Mouse (Mus musculus): ENCODE measurements around the gene Synpo2l. TPM values are rescaled to one million over a fixed set of nuclear protein-coding genes. Genes with fewer than 3 reads are reported as not detected.

The Synpo2l gene
- polyA plus RNA-seq, 1 experiment from 2014 or later, result 181 TPM

GRCm38 (mm10) chr14:20659687-20660086 lies 8.5 kb downstream of the Synpo2l start:
- Histone ChIP-seq H3K9me3 (replicated peaks) (no peaks in the 10 kb centered on the region), H3K4me2 (peak overlapping the region; percentile 96), H3K36me3 (peaks cover 22% of the 10 kb centered on the region; the same call in 1 of the 2 replicates), H3K4me1 (replicated peaks) (peaks cover 49% of the 10 kb centered on the region), H3K9ac (peak overlapping the region; percentile 57), H3K27ac (ENCODE audit: poor library complexity, severe bottlenecking) (peak overlapping the region; percentile 99), H3K4me3 (no peak overlapping the region; the same call in 1 of the 2 replicates), H3K27me3 (replicated peaks) (no peaks in the 10 kb centered on the region)
- no peak for ATAC-seq (ENCODE audit: insufficient number of reproducible peaks, low FRiP score)
- WGBS, result 93% methylated on average over 7 of the region's 7 CpGs

GRCm38 (mm10) chr14:20658902-20659301 lies 9.3 kb downstream of the Synpo2l start:
- Histone ChIP-seq H3K4me2 (no peak overlapping the region), H3K27ac (ENCODE audit: poor library complexity, severe bottlenecking) (peak overlapping the region; percentile 99), H3K4me3 (no peak overlapping the region), H3K4me1 (replicated peaks) (peaks cover 56% of the 10 kb centered on the region), H3K36me3 (peaks cover 22% of the 10 kb centered on the region; the same call in 1 of the 2 replicates), H3K9me3 (replicated peaks) (no peaks in the 10 kb centered on the region), H3K9ac (no peak overlapping the region), H3K27me3 (replicated peaks) (no peaks in the 10 kb centered on the region)
- 69% methylated on average over 6 of the region's 6 CpGs for whole genome bisulfite sequencing
- ATAC-seq (ENCODE audit: insufficient number of reproducible peaks, low FRiP score), result no peak

GRCm38 (mm10) chr14:20658326-20658725 lies 9.8 kb downstream of the Synpo2l start:
- H3K9me3 ChIP-seq (replicated peaks), result no peaks in the 10 kb centered on the region
- no peak overlapping the region for H3K4me2 ChIP-seq
- no peak overlapping the region for H3K9ac ChIP-seq
- no peak overlapping the region for H3K4me3 ChIP-seq
- no peaks in the 10 kb centered on the region for H3K27me3 ChIP-seq (replicated peaks)
- H3K27ac ChIP-seq (ENCODE audit: poor library complexity, severe bottlenecking), result no peak overlapping the region
- peaks cover 22% of the 10 kb centered on the region; the same call in 1 of the 2 replicates for H3K36me3 ChIP-seq
- ATAC-seq (ENCODE audit: insufficient number of reproducible peaks, low FRiP score), result no peak
- H3K4me1 ChIP-seq (replicated peaks), result peaks cover 56% of the 10 kb centered on the region

- Histone ChIP-seq H3K4me1 (replicated peaks) (peaks cover 52% of the 10 kb centered on the region), H3K9me3 (replicated peaks) (no peaks in the 10 kb centered on the region), H3K4me3 (peak within 1 kb of the TSS; percentile 32), H3K27me3 (replicated peaks) (no peaks in the 10 kb centered on the region), H3K9ac (peak within 1 kb of the TSS; percentile 59), H3K36me3 (peaks cover 14% of the 10 kb centered on the region; the same call in 1 of the 2 replicates), H3K27ac (ENCODE audit: poor library complexity, severe bottlenecking) (peak within 1 kb of the TSS; percentile 62), H3K4me2 (peak within 1 kb of the TSS; percentile 57)
- 23% methylated on average over 11 of the region's 11 CpGs for WGBS
- no peak for ATAC-seq (ENCODE audit: insufficient number of reproducible peaks, low FRiP score)
Measured at GRCm38 (mm10) chr14:20656361-20656760, 11.8 kb downstream of the Synpo2l start, which contains the start of gene Myoz1. Gene Myoz1, minus strand, starts transcription at chr14:20656540.

GRCm38 (mm10) chr14:20655731-20656130 lies 12.4 kb downstream of the Synpo2l start:
- WGBS, result 52% methylated on average over 9 of the region's 9 CpGs
- Histone ChIP-seq H3K4me1 (replicated peaks) (peaks cover 50% of the 10 kb centered on the region), H3K9me3 (replicated peaks) (no peaks in the 10 kb centered on the region), H3K27me3 (replicated peaks) (no peaks in the 10 kb centered on the region), H3K36me3 (peaks cover 10% of the 10 kb centered on the region; the same call in 1 of the 2 replicates), H3K4me3 (peak overlapping the region; percentile 32), H3K27ac (ENCODE audit: poor library complexity, severe bottlenecking) (peak overlapping the region; percentile 62), H3K4me2 (peak overlapping the region; percentile 57), H3K9ac (peak overlapping the region; percentile 59; the same call in 1 of the 2 replicates)
- no peak for ATAC-seq (ENCODE audit: insufficient number of reproducible peaks, low FRiP score)

- Histone ChIP-seq H3K9me3 (replicated peaks) (no peaks in the 10 kb centered on the region), H3K27me3 (replicated peaks) (no peaks in the 10 kb centered on the region), H3K9ac (0 out of 2 replicates have a peak overlapping the region, but pooled peaks have one; percentile 59), H3K27ac (ENCODE audit: poor library complexity, severe bottlenecking) (peak overlapping the region; percentile 62), H3K4me2 (peak overlapping the region; percentile 57; the same call in 1 of the 2 replicates), H3K4me1 (replicated peaks) (peaks cover 42% of the 10 kb centered on the region), H3K4me3 (no peak overlapping the region), H3K36me3 (0 out of 2 replicates have a peak, but pooled peaks cover 3% of the 10 kb centered on the region)
- ATAC-seq (ENCODE audit: insufficient number of reproducible peaks, low FRiP score), result peak; percentile 19; the same call in 1 of the 2 replicates
- WGBS, result 56% methylated on average over 9 of the region's 9 CpGs
Measured at GRCm38 (mm10) chr14:20654690-20655421, 13.3 kb downstream of the Synpo2l start.

GRCm38 (mm10) chr14:20651722-20652256 lies 16.4 kb downstream of the Synpo2l start:
- no peak overlapping the region for H3K4me3 ChIP-seq
- H3K4me2 ChIP-seq, result no peak overlapping the region
- no peaks in the 10 kb centered on the region for H3K36me3 ChIP-seq
- no peaks in the 10 kb centered on the region for H3K9me3 ChIP-seq (replicated peaks)
- ATAC-seq (ENCODE audit: insufficient number of reproducible peaks, low FRiP score), result no peak
- H3K27ac ChIP-seq (ENCODE audit: poor library complexity, severe bottlenecking), result peak overlapping the region; percentile 6; the same call in 1 of the 2 replicates
- WGBS, result 36% methylated on average over 4 of the region's 4 CpGs
- no peaks in the 10 kb centered on the region for H3K27me3 ChIP-seq (replicated peaks)
- peaks cover 33% of the 10 kb centered on the region for H3K4me1 ChIP-seq (replicated peaks)
- H3K9ac ChIP-seq, result no peak overlapping the region

- Histone ChIP-seq H3K9ac (no peak overlapping the region), H3K9me3 (replicated peaks) (no peaks in the 10 kb centered on the region), H3K4me2 (no peak overlapping the region), H3K4me3 (no peak overlapping the region), H3K27me3 (replicated peaks) (no peaks in the 10 kb centered on the region), H3K36me3 (no peaks in the 10 kb centered on the region), H3K4me1 (replicated peaks) (peaks cover 29% of the 10 kb centered on the region), H3K27ac (ENCODE audit: poor library complexity, severe bottlenecking) (no peak overlapping the region)
- ATAC-seq (ENCODE audit: insufficient number of reproducible peaks, low FRiP score), result no peak
- 72% methylated on average over 2 of the region's 2 CpGs for WGBS
Measured at GRCm38 (mm10) chr14:20651000-20651399, 17.2 kb downstream of the Synpo2l start.

- Histone ChIP-seq H3K27ac (ENCODE audit: poor library complexity, severe bottlenecking) (peak overlapping the region; percentile 10; the same call in 1 of the 2 replicates), H3K4me1 (replicated peaks) (peaks cover 5% of the 10 kb centered on the region), H3K36me3 (no peaks in the 10 kb centered on the region), H3K4me2 (no peak overlapping the region), H3K27me3 (replicated peaks) (no peaks in the 10 kb centered on the region), H3K4me3 (no peak overlapping the region), H3K9me3 (replicated peaks) (no peaks in the 10 kb centered on the region), H3K9ac (no peak overlapping the region)
- ATAC-seq (ENCODE audit: insufficient number of reproducible peaks, low FRiP score), result no peak
Measured at GRCm38 (mm10) chr14:20646381-20646780, 21.8 kb downstream of the Synpo2l start.

GRCm38 (mm10) chr14:20645547-20645946 lies 22.6 kb downstream of the Synpo2l start:
- no peaks in the 10 kb centered on the region for H3K27me3 ChIP-seq (replicated peaks)
- ATAC-seq (ENCODE audit: insufficient number of reproducible peaks, low FRiP score), result no peak
- WGBS, result 33% methylated on average over 3 of the region's 3 CpGs

GRCm38 (mm10) chr14:20641438-20641875 lies 26.7 kb downstream of the Synpo2l start:
- ATAC-seq (ENCODE audit: insufficient number of reproducible peaks, low FRiP score), result no peak
- H3K4me2 ChIP-seq, result peak overlapping the region; percentile 85
- peak overlapping the region; percentile 88 for H3K9ac ChIP-seq
- no peaks in the 10 kb centered on the region for H3K36me3 ChIP-seq
- H3K9me3 ChIP-seq (replicated peaks), result no peaks in the 10 kb centered on the region
- H3K27me3 ChIP-seq (replicated peaks), result no peaks in the 10 kb centered on the region
- peak overlapping the region; percentile 87 for H3K27ac ChIP-seq (ENCODE audit: poor library complexity, severe bottlenecking)
- WGBS, result 16% methylated on average over 10 of the region's 10 CpGs
- H3K4me1 ChIP-seq (replicated peaks), result peaks cover 3% of the 10 kb centered on the region
- peak overlapping the region; percentile 79 for H3K4me3 ChIP-seq

More at GRCm38 (mm10) chr14:20645547-20645946, 22.6 kb downstream of the Synpo2l start:
- Histone ChIP-seq H3K4me2 (no peak overlapping the region), H3K9me3 (replicated peaks) (no peaks in the 10 kb centered on the region), H3K9ac (no peak overlapping the region), H3K27ac (ENCODE audit: poor library complexity, severe bottlenecking) (no peak overlapping the region), H3K4me1 (replicated peaks) (peaks cover 3% of the 10 kb centered on the region), H3K36me3 (no peaks in the 10 kb centered on the region), H3K4me3 (no peak overlapping the region)

Data from heart, embryonic 12.5 days (tissue).